ENCODE assay signal across 8 mouse cellular contexts in the genomic region with DNA sequence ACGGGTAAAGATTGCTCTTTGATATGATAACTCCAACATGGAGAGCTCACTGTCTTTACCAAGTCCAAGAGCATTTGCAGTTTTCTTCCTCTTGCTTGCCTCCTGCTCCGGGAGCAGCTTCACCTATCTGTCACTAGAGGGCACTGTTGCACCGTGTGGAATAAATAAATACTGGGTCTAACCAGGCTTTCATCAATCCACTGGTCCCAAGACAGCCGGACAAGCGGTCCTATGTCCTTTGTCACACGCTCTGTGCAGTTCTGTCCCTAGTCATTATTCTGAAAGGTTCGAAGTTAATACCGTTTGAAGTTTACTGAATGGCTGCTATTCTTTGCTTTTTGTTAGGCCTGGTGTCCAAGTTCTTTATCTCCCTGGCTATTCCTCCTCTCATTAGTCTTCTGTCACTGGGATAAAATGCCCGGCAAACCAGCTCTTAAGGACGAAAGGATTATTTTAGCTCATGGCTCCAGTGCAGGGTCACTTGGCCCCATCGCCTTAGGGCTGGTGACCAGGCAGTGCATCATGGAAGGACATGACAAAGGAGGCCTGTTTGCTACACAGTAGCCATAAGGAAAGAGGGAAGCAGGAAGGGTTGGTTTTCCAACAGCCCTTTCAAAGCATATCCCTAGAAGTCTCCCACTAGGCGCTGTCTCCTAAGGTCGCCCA. TPM values are rescaled to one million over a fixed set of nuclear protein-coding genes. Genes with fewer than 3 reads are reported as not detected.
DNase-seq lines count a peak whose midpoint lies in the region; ATAC-seq and TF ChIP-seq lines count a peak whose summit lies in the region.
"Had no signal": no experiment of that assay in that cellular context is flagged by ENCODE, and none has a peak within 500 bp of the region (broad histone marks: within the 10 kb centered on the region; RNA-seq: fewer than 3 reads in every experiment).

No protein-coding gene starts in this region.

- no peak overlapping the region for H3K9ac ChIP-seq in hindbrain, embryonic 14.5 days

- H3K4me2 ChIP-seq in hindbrain, embryonic 14.5 days (replicated peaks), result peak overlapping the region; percentile 24; the same call in 1 of the 2 replicates

- ATAC-seq in hindbrain, embryonic 14.5 days (ENCODE audit: low FRiP score), result peak; percentile 82

- WGBS in cerebellum, adult 2 months, result 30% methylated on average over 13 of the region's 13 CpGs
- WGBS in hindbrain, embryonic 14.5 days, result 18% methylated on average over 13 of the region's 13 CpGs

- H3K4me3 ChIP-seq in cerebellum, adult 2 months (replicated peaks; ENCODE audit: insufficient read depth, low read depth, low read length), result no peak overlapping the region
- no peak overlapping the region for H3K4me3 ChIP-seq in hindbrain, embryonic 14.5 days (replicated peaks; ENCODE audit: low read length)
- H3K4me3 ChIP-seq: megakaryocyte, embryonic 14.5 days had no signal

- H3K36me3 ChIP-seq in hindbrain, embryonic 14.5 days (replicated peaks; ENCODE audit: control insufficient read depth, insufficient read depth), result no peaks in the 10 kb centered on the region

- DNase-seq in R1 (ENCODE audit: low read depth, low spot score), result peak; percentile 76
- DNase-seq in cerebellum, adult 2 months, result peak; percentile 34 to 36
- DNase-seq in frontal cortex, adult 2 months (ENCODE audit: extremely low spot score in 1 of 2, low spot score in 1 of 2), result peak; percentile 40 to 87
- peak; percentile 93 for DNase-seq in hindbrain, embryonic 14.5 days (ENCODE audit: low spot score)
- peak; percentile 76 to 79 for DNase-seq in layer of hippocampus, postnatal 10 days (ENCODE audit: low spot score in 2 of 2)
- peak; percentile 33 to 72 for DNase-seq in lung, postnatal 4 days
- peak; percentile 63 for DNase-seq in right cerebral cortex, adult 18-20 months

- no peaks in the 10 kb centered on the region for H3K9me3 ChIP-seq in hindbrain, embryonic 14.5 days (ENCODE audit: control insufficient read depth, low read length)
- H3K9me3 ChIP-seq: megakaryocyte, embryonic 14.5 days had no signal

- peak; percentile 77 for TF ChIP-seq CTCF in cerebellum, adult 2 months (IDR thresholded peaks at IDR 0.05; ENCODE audit: borderline replicate concordance, insufficient read depth, low read depth, low read length)

- H3K4me1 ChIP-seq in cerebellum, adult 2 months (ENCODE audit: control insufficient read depth, insufficient read depth, low read length), result no peaks in the 10 kb centered on the region
- H3K4me1 ChIP-seq in hindbrain, embryonic 14.5 days (replicated peaks; ENCODE audit: control insufficient read depth, insufficient read depth, low read length), result peaks cover 10% of the 10 kb centered on the region; the same call in 1 of the 2 replicates
- H3K4me1 ChIP-seq: megakaryocyte, embryonic 14.5 days had no signal

- H3K27ac ChIP-seq in cerebellum, adult 2 months (ENCODE audit: insufficient read depth, low read length), result no peak overlapping the region
- peak overlapping the region; percentile 18; the same call in 1 of the 2 replicates for H3K27ac ChIP-seq in hindbrain, embryonic 14.5 days

- H3K27me3 ChIP-seq in cerebellum, adult 2 months (ENCODE audit: control insufficient read depth, insufficient read depth, low read length), result no peaks in the 10 kb centered on the region
- peaks cover 8% of the 10 kb centered on the region for H3K27me3 ChIP-seq in hindbrain, embryonic 14.5 days (ENCODE audit: control insufficient read depth, insufficient read depth, low read length)

- TF ChIP-seq POLR2A in cerebellum, adult 2 months (IDR thresholded peaks at IDR 0.05; ENCODE audit: borderline replicate concordance, insufficient read depth, low read length), result no peak

RNA-seq across cellular contexts. Expression of gene Mcoln2, which starts 35.5 kb away (rescaled TPM):
- polyA plus RNA-seq in cerebellum, adult 2 months (2012; rRNA removed), result 0.07 TPM in 1 of 2 replicates, not detected in the other
- polyA plus RNA-seq in frontal cortex, adult 2 months (2012; rRNA removed), result not detected in 2 replicates
- 0.11 TPM in 1 of 2 replicates, not detected in the other for polyA plus RNA-seq in hindbrain, embryonic 14.5 days (2014; fragmentation: Nextera tagmentation; extraction: Ambion mirVana)
- not detected for total RNA-seq in layer of hippocampus, postnatal 10 days (2021)

RNA-seq across cellular contexts. Expression of gene Lpar3, which starts 35.6 kb away (rescaled TPM):
- polyA plus RNA-seq in cerebellum, adult 2 months (2012; rRNA removed), result 0.23 and 0.29 TPM in 2 replicates
- 1.3 and 1.7 TPM in 2 replicates for polyA plus RNA-seq in frontal cortex, adult 2 months (2012; rRNA removed)
- 0.37 and 0.81 TPM in 2 replicates for polyA plus RNA-seq in hindbrain, embryonic 14.5 days (2014; fragmentation: Nextera tagmentation; extraction: Ambion mirVana)
- under 1 TPM; 0.47 to 0.66 TPM for total RNA-seq in layer of hippocampus, postnatal 10 days (2021)

Comparison
In these comparisons a context has a peak if more than half of its experiments do, and no peak if none do; other contexts are left out.
1. DNase-seq: peak in every context shown above with its lines; median percentile 93 in hindbrain, embryonic 14.5 days; 78 in layer of hippocampus, postnatal 10 days; 76 in R1; 64 in frontal cortex, adult 2 months; 63 in right cerebral cortex, adult 18-20 months; 52 in lung, postnatal 4 days; 35 in cerebellum, adult 2 months.